Mouse (Mus musculus): Measurements from ENCODE around the gene Bnip3.

The Bnip3 gene

DNA sequence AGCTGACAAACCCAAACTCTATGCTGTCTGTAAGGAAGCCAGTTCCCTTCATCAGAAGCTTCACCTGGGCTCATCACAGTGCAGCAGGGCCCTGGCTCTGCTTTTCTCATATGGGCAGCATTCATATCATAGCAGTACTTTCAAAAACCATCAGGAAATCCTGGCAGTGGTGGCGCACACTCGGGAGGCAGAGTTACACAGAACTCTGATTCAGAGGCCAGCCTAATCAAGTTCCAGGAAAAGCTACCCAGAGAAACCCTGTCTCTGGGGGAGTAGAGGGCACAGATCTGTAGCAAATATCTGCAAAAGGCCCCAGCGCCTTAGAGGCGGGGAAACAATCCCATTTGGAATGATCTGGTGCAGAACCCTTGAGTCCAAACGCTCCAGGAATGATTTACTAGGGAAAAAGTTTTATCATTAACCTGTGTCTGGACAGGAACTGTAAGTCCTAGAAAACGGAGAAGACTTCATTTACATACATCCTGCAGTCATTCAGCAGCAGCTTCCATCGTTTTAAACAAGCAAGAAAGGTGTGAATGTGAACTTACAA lies 5.4 kb downstream of the Bnip3 start:
- no peak for DNase-seq

DNA sequence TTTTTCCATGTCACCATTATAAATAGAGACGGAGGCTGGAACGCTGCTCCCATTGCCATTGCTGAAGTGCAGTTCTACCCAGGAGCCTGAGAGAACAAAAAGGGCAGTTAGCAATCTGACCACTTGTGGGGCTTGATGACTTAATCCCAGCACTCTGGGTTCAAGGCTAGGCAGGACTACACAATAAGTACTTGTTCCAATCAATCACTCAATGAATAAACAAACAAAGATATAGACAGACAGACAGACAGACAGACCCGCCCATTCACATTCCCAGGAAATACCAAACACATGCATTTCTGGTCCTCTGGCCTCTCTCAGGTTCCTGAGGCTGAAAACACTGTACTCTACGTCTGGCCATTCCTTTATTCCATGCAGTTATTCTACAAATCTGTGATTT lies 10.6 kb downstream of the Bnip3 start:
- DNase-seq: no peak

DNA sequence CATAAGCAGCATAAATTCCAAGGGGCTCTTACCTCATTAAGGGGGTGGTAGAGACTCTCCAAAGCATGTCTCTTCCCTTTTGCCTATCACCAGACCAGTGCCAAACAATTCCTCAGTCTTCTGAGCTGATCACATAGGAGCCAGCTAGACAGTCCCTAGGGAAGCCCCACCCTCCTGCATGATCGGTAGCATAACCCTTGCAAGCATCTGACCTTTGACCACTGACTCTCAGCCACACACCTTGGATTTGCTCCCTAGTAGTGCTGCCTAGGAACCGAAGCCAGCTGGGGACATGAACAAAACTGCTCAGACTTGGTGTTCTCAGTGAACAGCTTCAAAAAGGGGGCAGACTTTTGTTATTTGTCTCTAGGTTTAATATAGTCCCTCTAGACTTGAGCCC lies 11.2 kb downstream of the Bnip3 start:
- DNase-seq: no peak

DNA sequence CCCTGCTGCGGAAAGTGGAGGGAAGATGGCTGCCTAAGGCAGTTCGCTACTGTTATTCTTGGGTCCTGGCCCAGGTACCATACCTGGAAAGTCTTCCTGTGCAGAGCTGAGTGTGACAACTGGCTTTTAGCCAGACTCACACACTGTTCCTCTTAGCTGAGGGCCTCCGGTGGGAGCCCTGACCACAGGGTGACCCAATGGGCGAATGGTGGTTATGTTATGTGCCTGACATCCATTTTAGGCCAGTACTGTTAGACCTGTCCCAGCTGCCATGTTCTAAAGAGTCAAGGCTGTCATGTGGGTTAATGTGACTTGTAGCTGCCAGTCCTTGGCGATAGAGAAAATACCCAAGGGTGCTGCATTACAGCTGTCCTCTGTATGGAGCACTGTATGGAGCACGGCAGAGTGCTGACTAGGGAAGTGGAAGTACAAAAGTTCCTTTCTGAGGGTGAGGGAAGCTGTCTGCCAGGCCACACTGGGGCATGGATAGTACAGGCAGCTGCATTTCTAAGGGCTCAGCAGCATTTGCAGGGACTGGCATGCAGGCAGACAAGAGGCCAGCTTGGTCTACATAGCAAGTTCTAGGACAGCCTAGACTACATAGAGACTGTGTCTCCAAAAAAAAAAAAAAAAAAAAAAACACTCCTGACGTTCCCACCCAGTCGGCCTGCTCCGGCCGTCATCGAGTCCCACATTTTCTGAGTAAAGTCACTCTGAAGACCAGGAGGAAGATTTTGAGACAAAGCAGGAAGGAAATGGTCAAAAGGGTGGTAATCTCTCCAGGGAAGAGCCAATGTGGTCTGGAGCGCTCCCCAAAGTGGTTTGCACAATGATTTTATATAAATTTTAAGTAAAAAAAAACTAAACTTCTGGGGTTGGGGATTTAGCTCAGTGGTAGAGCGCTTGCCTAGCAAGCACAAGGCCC lies 23.7 kb downstream of the Bnip3 start:
- no peak for DNase-seq

DNA sequence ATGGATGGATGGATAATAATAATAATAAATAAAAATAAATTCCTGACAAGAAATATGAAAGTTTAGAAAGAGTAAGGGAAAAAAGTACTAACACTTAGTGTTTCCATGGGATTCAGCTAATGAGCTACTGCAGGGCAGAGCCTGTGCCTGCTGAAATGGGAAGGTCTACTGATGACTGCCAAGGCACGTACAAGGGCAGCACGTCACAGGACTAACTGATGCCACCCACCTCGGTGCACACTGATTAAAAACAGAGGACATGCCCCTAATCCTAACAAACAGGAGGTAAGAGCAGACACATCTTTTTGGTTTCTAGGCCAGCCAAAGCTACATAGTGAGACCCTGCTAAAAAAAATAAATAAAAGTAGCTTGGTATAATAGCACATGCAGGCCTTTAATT lies 25.6 kb downstream of the Bnip3 start:
- no peak for DNase-seq

DNA sequence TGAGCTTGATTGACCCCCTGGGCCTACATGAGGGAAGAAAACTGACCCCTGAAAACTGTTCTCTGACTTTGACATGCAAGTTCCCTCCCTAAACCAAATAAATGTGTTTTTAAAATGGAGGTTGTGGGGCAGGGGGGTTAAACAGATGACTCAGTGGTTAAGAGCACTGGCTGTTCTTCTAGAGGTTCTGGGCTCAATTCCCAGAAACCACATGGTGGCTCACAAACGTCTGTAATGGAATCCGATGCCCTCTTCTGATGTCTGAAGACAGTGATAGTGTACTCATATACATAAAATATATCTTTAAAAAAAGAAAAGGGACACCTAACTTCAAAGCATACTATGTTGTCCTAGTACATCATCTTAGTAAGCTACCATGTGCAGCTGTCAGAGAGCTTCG lies 34.3 kb downstream of the Bnip3 start:
- DNase-seq: no peak

DNA sequence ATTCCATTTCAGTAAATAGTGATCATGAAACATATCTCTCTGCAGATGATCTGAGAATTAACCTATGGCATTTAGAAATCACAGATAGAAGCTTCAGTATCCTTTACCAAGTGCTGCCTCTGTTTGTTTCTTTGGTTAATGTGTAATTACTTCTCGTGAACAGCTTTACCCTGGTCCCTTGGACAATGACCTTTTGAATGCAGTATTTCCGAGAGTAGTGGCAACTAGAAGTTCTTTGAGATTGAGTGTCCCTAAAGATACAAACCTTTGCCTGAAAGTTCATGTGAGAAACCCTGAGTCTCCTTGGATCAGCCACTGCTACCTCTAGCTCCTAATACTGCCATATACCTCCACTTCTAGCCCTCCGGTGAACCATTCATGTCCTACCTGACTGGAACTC lies 36.4 kb downstream of the Bnip3 start:
- no peak for DNase-seq

DNA sequence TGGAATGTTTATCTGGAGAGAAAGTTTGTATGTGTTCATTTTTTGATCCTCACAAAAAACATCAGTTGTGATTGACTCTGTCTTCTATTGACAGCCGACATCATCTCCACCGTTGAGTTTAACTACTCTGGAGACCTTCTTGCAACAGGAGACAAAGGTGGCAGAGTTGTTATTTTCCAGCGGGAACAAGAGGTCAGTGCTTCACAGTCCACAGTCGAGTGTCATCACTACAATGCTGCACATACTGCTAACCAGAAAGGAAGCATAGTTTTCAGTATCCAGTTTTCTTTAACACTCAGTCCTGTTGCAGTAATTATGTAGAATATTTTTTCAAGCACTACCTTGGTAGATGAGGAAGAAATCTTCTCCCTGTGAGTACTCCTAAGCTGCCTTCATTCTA lies 41.0 kb downstream of the Bnip3 start:
- DNase-seq: no peak

DNA sequence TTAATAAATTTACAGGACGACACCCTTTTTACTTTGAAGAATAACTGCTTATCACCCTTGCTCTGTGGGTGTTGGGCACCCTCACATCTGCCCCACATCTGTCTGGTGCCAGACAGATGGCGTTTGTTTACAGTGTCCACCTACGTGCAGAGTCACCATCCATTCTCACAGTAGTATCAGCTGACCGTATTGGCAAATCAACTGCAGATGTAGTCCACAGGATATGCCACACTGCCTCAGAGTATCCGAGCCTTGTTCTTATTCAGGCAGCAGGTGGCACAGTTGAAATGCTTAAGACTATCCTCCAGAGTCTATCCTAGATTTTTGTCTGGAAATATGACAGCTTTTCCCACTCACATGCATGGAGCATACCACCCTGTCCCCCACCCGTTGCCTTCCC lies 42.0 kb downstream of the Bnip3 start:
- no peak for DNase-seq

DNA sequence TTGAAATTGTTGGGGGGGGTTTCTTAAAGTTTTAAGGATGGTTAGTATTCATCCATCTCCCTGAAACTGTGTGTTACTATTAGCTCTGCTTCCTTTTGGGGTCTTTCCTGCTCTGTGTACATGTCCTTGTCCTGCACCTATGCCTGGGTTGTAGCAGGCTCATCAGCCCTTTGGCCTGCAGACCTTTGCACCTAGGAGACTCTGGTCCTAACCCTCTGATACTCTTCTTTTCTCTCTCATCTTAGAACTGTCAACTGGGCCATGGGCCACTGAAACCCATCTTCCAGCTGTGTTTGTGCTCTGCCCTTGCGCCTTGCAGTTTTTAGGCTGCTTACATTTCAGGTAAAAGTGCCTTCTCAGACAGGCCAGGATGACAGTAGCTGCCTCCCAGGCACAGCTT lies 44.5 kb downstream of the Bnip3 start:
- DNase-seq: no peak

DNA sequence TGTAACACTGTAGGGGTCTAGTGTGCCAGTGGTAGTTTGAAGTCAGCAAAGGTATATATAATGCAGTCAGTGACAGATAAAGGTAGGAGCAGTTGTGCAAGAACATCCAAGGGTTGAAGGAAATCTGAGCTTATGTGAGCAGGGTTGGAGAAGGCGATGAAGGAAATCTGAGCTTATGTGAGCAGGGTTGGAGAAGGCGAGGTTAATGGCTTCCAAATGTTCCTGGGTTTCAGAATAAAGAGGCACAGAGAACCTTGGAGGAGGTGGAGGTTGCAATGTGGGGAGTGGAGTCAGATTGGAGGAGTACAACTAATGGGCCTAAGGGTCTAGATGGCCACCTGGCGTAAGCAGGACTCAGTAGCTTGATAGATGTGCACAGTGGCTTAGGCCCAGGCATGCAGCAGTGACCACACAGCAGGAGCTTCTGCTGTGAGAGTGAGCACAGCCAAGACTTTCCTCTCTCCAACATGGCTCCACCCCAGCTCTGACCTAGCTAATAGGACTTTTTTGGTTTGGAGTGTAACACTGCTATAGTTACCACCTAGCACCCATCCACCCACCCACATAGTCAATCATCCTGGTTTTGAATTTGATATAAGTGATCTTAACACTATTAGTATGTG lies 45.3 kb downstream of the Bnip3 start:
- no peak for DNase-seq

DNA sequence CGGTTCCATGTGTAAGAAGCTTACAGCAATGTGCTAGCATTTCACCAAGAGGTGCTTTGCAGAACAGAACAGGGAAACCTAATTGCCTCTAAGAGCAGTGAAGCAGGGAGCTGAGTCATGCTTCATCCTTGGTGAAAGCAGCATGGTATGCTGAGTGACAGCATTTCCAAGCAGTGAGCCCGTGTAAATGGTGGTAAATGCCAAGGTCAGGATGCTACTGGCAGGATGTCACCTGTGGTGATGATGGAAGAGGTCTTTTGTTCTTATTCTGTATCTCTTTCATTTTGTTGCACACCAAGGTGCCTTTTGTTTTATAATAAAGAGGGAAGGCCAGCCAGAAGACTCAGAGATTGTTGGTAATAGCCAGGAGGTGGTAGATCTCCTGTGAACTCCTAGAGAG lies 52.6 kb downstream of the Bnip3 start:
- no peak for DNase-seq

DNA sequence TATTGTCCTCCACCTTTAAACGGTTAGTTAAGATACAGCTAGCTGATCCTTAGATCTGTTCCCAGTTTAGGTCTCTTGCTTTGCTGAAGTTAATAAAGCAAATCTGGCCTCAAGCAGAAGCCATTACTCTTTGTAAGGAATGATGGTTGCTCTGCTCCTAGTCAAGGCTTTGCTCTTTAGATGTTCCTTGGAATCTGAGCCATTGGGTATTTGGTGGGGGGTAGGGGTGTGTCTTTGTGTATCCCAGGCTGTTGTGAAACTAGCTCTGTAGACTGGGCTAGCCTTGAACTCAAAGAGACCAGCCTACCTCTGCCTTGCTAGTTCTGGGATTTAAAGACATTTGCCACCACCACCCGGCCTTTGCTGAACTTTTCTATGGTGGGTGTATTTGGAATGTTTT lies 55.1 kb downstream of the Bnip3 start:
- no peak for DNase-seq

DNA sequence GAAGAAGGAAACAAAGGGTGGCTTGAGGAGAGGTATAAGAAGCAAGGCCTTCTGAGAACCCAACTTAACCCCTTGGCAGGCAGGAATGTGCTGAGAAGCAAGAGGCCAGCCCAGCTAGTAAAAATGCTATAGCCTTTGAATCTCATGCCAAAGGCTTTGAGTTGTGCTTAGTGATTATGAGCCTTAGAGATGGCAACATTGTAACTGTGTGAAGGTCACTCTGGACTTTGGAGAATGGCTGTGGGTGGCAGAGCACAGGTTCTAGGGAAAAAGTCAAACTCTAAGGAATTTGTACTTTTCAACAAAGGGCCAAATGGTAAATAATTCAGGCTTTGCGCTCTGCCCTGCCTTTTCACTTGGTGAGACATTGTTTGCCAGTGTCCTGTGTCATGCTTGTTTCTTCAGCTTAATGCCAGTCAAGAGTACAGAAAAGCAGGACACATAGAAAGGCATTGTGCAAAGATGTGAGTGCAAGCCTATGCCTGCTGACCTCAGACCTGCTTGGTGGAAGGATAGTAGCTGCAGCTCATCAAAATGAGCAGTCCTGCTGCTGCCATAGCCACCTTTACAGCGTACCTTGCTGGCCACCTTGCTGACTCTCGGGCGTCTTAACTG lies 55.8 kb downstream of the Bnip3 start:
- DNase-seq: no peak

DNA sequence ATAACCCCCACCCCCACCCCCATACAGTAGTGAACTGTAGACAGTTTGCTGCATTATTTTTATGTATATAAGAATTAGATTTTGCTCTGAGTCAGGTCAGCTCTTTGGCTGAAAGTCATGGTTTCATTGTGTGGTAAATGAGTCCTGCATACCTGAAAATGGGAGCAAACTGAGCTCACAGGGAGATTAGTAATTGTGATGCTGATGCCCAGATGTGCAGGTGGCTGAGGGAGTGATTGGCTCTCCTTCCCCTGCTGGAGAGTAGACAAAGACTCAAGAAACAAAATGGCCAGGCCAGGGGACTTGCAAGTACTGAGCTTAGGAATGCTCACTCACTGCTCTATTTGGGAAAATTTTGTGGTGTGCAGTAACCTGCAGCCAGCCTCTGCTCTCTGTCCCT lies 59.2 kb downstream of the Bnip3 start:
- DNase-seq: no peak

DNA sequence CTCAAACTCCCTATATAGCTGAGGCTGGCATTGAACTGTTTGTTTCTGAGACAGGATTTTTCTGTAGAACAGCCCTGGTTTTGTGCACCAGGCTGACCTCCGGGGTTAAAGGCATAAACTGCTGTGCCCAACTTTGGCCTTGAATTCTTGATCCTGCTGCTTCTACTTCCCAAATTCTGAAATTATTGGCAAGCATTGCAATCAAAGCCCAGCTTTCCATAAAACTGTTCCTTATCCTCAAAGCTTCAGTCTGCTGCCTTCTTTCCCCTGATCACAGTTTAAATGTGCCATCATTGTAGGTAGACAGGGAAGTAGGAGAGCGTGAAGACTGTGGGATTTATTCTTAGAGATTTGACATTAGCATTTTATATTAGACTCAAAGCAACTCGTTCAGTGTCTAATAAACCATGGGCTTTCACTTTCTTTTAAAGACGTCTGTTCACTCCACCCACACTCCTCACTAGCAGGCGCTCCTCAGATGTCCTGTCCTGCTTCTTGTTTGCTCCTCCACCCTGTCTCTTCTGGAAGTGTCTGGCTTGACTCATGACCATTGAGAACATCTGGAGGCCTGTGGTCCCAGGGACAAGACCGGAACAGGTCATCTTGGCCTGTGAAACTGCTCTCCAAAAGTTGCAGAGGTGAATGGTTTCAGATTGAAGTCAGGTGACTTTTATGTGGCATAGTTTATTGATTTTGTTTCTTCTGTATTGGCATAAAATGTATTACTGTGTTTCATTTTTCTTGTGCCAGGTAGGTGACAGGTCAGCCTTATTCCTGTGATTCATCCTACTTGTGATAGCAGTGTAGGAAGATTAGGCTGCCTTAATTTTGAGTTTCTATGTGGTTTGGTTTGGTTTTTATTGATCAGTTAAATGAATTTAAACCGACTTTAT lies 61.0 kb downstream of the Bnip3 start:
- DNase-seq: no peak

DNA sequence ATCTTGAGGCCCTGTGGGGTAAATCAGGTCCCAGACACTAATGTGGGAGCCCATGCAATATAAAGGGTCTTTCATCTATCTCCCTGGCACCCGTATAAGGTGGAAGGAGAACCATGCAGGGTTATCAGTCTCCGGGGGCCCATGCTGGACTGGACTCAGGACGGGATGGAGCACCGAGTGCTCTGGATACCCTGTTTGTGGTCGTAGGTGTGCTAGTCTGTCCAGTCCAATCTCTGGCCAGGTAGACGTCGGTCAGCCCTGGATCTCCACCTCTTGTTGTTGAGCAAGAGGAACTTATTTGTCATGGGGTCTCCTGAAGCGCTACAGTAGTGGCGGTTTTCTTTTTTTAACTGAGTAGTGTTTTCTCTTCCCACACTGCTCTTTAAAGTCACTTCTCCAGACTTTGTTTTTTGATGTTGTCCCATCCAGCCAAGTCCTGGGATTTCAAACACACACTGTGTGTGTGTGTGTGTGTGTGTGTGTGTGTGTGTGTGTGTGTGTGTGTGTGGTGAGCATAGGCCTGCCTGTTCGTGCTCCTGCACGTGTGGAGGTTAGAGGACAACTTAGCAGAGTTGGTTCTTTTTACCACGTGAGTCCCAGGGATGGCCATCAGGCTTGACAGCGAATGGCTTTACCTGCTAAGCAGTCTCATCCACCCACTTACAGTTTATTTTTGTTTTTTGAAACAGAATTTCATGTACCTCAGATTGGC lies 61.8 kb downstream of the Bnip3 start:
- no peak for DNase-seq

DNA sequence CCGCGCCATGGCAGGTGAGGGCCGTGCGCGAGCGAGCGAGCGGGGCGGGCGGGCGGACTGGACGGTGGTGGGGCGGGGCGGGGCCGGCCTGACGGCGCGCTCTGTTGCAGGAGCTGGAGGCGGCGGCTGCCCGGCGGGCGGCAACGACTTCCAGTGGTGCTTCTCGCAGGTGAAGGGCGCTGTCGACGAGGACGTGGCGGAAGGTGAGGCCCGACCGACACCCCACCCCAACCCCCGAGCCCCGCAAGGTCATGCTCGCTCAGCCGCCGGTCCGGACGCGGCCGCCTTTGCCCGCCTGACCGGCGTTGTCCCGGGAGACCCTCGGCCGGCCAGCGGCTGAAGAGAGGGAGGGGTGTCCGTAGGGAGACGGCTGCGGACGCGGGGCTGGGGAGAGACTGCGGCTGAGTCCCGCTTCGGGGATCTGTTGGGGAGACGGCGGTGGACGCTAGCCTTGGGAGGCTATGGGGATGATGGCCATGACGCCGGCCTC lies 62.8 kb downstream of the Bnip3 start:
- DNase-seq: peak; percentile 44

DNA sequence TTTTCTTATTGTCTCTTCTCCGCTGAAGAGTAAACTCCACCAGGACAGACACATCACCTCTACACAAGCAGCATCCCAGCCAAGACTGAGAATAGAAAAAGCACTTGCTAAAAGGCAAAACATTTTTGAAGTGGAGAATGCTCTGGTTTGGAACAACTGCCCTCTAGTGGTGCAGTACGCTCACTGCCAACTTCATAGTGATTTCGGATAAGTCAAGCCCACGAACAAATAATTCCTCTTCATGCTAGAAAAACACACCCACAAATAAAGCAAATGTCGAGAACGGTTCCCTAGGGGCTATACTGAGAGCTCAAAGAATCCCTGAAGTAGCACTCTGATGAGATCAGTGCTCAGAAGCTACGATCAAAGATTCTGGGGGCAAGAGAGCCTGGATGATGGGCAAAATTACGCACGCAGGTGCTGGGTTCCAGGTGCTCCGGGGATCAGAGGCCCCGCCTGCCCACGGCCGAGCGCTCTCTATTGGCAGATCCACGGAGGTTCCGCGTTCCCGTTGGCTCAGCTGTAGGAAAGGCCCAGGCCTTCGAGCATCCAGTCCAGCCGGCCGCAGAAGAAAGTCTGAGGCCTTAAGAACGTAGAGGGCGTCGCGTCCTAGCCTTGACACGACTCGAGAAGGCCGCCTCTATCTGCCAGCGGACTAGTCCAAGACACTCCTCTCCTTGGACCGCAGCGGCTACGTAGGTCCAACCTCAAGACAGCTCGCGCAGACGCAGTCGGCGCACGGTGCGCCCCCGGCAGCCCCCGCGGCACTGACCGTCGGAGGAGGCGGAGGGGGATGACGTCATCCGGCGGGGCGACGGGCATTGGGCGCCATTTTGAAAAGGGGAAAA lies 63.6 kb downstream of the Bnip3 start, which contains the start of the genes Ppp2r2d and Mapk1ip1:
Ppp2r2d (plus strand) TSS at position 536 of the 848 bp plus-strand sequence.
Mapk1ip1 (minus strand) TSS at position 730 of the 848 bp plus-strand sequence.
- peak; percentile 88 to 89 for DNase-seq

DNA sequence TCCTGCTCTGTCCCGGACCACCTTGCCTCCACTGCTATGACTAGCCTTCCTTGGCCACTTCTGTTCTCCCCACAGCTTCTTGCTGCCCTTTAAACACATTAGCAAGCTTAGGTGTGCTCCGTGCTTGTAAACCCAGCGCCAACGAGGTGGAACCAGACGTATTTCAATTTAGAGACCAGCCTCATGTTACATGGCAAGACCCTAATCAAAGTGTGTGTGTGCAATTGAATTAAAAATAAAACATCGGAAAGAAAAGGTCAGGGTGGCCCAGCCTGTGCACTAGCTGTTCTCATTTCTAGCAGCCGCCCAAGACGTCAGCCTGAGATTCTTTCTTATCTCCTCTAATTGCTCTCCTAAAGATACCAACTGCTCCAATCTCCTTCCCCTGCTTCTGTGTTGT lies 64.2 kb downstream of the Bnip3 start:
- DNase-seq: no peak

DNA sequence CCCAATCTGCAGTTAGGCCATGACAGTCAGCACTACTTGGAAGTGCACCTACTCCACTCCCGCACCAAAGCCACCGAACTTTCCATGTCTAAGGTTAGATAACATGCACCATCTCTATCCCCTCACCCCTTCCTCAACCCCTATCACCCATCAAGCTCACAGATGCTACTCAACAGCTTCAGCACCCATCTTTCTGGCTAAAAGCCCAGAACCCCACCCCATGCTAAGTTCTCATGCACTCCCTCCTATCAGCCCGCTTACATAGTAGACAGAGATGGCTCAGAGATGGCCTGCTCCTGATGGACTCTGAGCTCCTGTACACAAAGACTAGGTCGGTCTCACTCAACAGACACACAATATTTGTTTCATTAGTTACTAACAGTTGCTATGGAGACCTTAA lies 65.9 kb downstream of the Bnip3 start:
- DNase-seq: no peak

Data from thymus, adult 18-20 months (tissue).